Mouse (Mus musculus) MEL (cell line): Measurements from ENCODE around the gene Macrod2. TPM values are rescaled to one million over a fixed set of nuclear protein-coding genes. Genes with fewer than 3 reads are reported as not detected.

ENCODE experiments used
- DNase-seq: peaks from one replicate; pipeline ENCODE4 v3.0.0; 2011; ENCODE audit warnings: low read depth, low spot score
- H3K27ac ChIP-seq: 2 replicates; pipeline ENCODE4 v1.5.1; 2012; ENCODE audit warnings: low read depth, mild to moderate bottlenecking, control low read depth, low read length, moderate library complexity; ENCODE audit not compliant: control insufficient read depth
- H3K27me3 ChIP-seq, 2 experiments: fragments of 150-350 bp in 1 of 2; sonication (generic) in 1 of 2; 2 replicates each; pipeline ENCODE4 v1.6.1; 2012; ENCODE audit warnings: low read length in 2 of 2, mild to moderate bottlenecking in 2 of 2, improper control_type of control experiment in 1 of 2, moderate library complexity in 1 of 2; ENCODE audit not compliant: insufficient read depth in 2 of 2, control insufficient read depth in 1 of 2
- H3K36me3 ChIP-seq, 2 experiments: 2 replicates each; pipeline ENCODE4 v1.6.1; 2012 to 2014; ENCODE audit warnings: low read length in 2 of 2, improper control_type of control experiment in 1 of 2, inconsistent platforms in 1 of 2, mild to moderate bottlenecking in 1 of 2; ENCODE audit not compliant: insufficient read depth in 2 of 2, control insufficient read depth in 1 of 2
- H3K4me1 ChIP-seq, 2 experiments: fragments of 150-350 bp in 1 of 2; sonication (generic) in 1 of 2; 2 replicates each; pipeline ENCODE4 v1.6.1; 2012; ENCODE audit warnings: low read length in 2 of 2, improper control_type of control experiment in 1 of 2, mild to moderate bottlenecking in 1 of 2; ENCODE audit not compliant: insufficient read depth in 2 of 2, control insufficient read depth in 1 of 2
- H3K4me3 ChIP-seq, 2 experiments: fragments of 150-350 bp in 1 of 2; sonication (generic) in 1 of 2; 2 replicates each; pipeline ENCODE4 v1.5.1; 2012; ENCODE audit warnings: low read depth in 2 of 2, low read length in 2 of 2, mild to moderate bottlenecking in 2 of 2, moderate library complexity in 2 of 2, control low read depth in 1 of 2, improper control_type of control experiment in 1 of 2; ENCODE audit not compliant: control insufficient read depth in 1 of 2, insufficient read depth in 1 of 2
- H3K79me2 ChIP-seq: 2 replicates; pipeline ENCODE4 v1.6.1; 2012; ENCODE audit warnings: mild to moderate bottlenecking, low read length, moderate library complexity; ENCODE audit not compliant: control insufficient read depth, poor library complexity, insufficient read depth
- H3K9ac ChIP-seq: 2 replicates; pipeline ENCODE4 v1.6.1; 2012; ENCODE audit warnings: low read depth, mild to moderate bottlenecking, control low read depth, low read length, moderate library complexity; ENCODE audit not compliant: control insufficient read depth, poor library complexity, severe bottlenecking
- H3K9me3 ChIP-seq: fragments of 150-350 bp; sonication (generic); replicated peaks from 2 replicates; pipeline ENCODE4 v1.6.1; 2012; ENCODE audit warnings: mild to moderate bottlenecking, low read length, improper control_type of control experiment, moderate library complexity; ENCODE audit not compliant: insufficient read depth
- BHLHE40 ChIP-seq: IDR thresholded peaks from 2 replicates; pipeline ENCODE4 v1.6.1; 2012; ENCODE audit warnings: low read depth, mild to moderate bottlenecking, inconsistent platforms, low read length, improper control_type of control experiment, borderline replicate concordance
- CHD1 ChIP-seq: IDR thresholded peaks from 2 replicates; pipeline ENCODE4 v1.6.1; 2012; ENCODE audit warnings: low read depth, mild to moderate bottlenecking, inconsistent platforms, low read length, improper control_type of control experiment
- CHD2 ChIP-seq: IDR thresholded peaks from 2 replicates; pipeline ENCODE4 v1.6.1; 2011; ENCODE audit warnings: low read length, improper control_type of control experiment
- ETS1 ChIP-seq: IDR thresholded peaks from 2 replicates; pipeline ENCODE4 v1.6.1; 2012; ENCODE audit warnings: low read depth, mild to moderate bottlenecking, inconsistent platforms, low read length, improper control_type of control experiment, moderate library complexity
- GATA1 ChIP-seq: IDR thresholded peaks from 2 replicates; pipeline ENCODE4 v1.6.1; 2011; ENCODE audit warnings: low read depth, low read length, improper control_type of control experiment
- HCFC1 ChIP-seq: IDR thresholded peaks from 2 replicates; pipeline ENCODE4 v1.6.1; 2012; ENCODE audit warnings: low read depth, mild to moderate bottlenecking, inconsistent platforms, low read length, improper control_type of control experiment, moderate library complexity
- JUND ChIP-seq: IDR thresholded peaks from 2 replicates; pipeline ENCODE4 v1.6.1; 2011; ENCODE audit warnings: low read depth, mild to moderate bottlenecking, improper control_type of control experiment, low read length
- KAT2A ChIP-seq: conservative IDR thresholded peaks from 2 replicates; pipeline ENCODE4 v1.6.1; 2012; ENCODE audit warnings: low read depth, low read length, improper control_type of control experiment, inconsistent platforms
- MAFK ChIP-seq: IDR thresholded peaks from 2 replicates; pipeline ENCODE4 v1.6.1; 2011; ENCODE audit warnings: low read depth, mild to moderate bottlenecking, low read length, improper control_type of control experiment, borderline replicate concordance
- MAX ChIP-seq: IDR thresholded peaks from 2 replicates; pipeline ENCODE4 v1.6.1; 2011; ENCODE audit warnings: low read length, improper control_type of control experiment
- MAZ ChIP-seq: IDR thresholded peaks from 2 replicates; pipeline ENCODE4 v1.6.1; 2012; ENCODE audit warnings: low read depth, mild to moderate bottlenecking, inconsistent platforms, low read length, improper control_type of control experiment
- NELFE ChIP-seq: IDR thresholded peaks from 2 replicates; pipeline ENCODE4 v1.6.1; 2011; ENCODE audit warnings: low read depth, low read length, improper control_type of control experiment
- SMC3 ChIP-seq: IDR thresholded peaks from 2 replicates; pipeline ENCODE4 v1.6.1; 2011; ENCODE audit warnings: low read depth, low read length, improper control_type of control experiment
- TAL1 ChIP-seq: IDR thresholded peaks from 2 replicates; pipeline ENCODE4 v1.6.1; 2012; ENCODE audit warnings: mild to moderate bottlenecking, inconsistent platforms, low read length, moderate library complexity, mixed read lengths
- TCF12 ChIP-seq: IDR thresholded peaks from 2 replicates; pipeline ENCODE4 v1.6.1; 2014; ENCODE audit warnings: low read depth, mild to moderate bottlenecking, inconsistent platforms, low read length, improper control_type of control experiment, moderate library complexity
- UBTF ChIP-seq: IDR thresholded peaks from 2 replicates; pipeline ENCODE4 v1.6.1; 2012; ENCODE audit warnings: low read depth, mild to moderate bottlenecking, inconsistent platforms, low read length, improper control_type of control experiment, moderate library complexity, borderline replicate concordance; ENCODE audit not compliant: insufficient read depth
- USF1 ChIP-seq: IDR thresholded peaks from 2 replicates; pipeline ENCODE4 v1.6.1; 2014; ENCODE audit warnings: low read depth, mild to moderate bottlenecking, inconsistent platforms, low read length, improper control_type of control experiment, moderate library complexity
- ZKSCAN1 ChIP-seq: IDR thresholded peaks from 2 replicates; pipeline ENCODE4 v1.6.1; 2012; ENCODE audit warnings: low read depth, mild to moderate bottlenecking, inconsistent platforms, low read length, improper control_type of control experiment, moderate library complexity
- polyA plus RNA-seq, 2 experiments: library from polyadenylated mRNA; stranded (reverse) in 1 of 2; unstranded in 1 of 2; fragments of >175 nt in 1 of 2; fragments of >200 nt in 1 of 2; gene quantifications; 2 replicates each; pipeline versions ENCODE4 v1.2.1 to v1.2.4; 2012; ENCODE audit warnings: low replicate concordance in 2 of 2, low read depth in 1 of 2; ENCODE audit not compliant: insufficient read length in 2 of 2, insufficient read depth in 1 of 2, missing spikeins in 1 of 2
- total RNA-seq: library from RNA; depleted of rRNA; stranded (reverse); fragments of 300-350 nt; gene quantifications from 2 replicates; pipeline ENCODE4 v1.2.3, GENCODE M21; 2012

Macrod2 gene
- total and polyA plus RNA-seq, 3 experiments, result not detected

DNA sequence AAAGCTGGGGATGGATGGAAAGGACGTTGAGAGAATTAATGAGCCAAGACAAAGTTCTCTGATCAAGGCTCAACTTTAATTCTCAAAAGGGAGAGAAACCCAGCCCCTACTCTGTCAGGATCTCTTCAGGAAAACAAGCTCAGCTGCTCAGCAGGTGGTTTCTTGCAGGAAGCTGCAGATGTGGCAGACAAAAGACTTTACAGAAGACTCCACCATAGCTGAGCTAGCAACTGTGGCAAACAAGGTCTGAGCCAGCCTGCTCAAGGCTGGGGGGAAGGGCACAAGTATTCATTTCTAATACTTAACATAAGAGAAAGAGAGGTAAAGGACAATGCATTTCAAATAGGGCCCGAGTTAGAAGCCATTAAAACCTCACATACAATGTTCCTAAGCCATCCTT, 1013.7 kb downstream of the Macrod2 start:
- Histone ChIP-seq H3K4me1 (no peaks in the 10 kb centered on the region), H3K36me3 (no peaks in the 10 kb centered on the region), H3K27me3 (no peaks in the 10 kb centered on the region), H3K79me2 (no peaks in the 10 kb centered on the region), H3K9ac (no peak overlapping the region), H3K27ac (no peak overlapping the region), H3K4me3 (no peak overlapping the region), H3K9me3 (no peaks in the 10 kb centered on the region)
- TF ChIP-seq TCF12 (no peak), KAT2A (no peak), UBTF (no peak), HCFC1 (no peak), JUND (no peak), MAX (no peak), CHD2 (no peak)
- no peak for DNase-seq

- DNase-seq, result no peak
- Histone ChIP-seq H3K27ac (no peak overlapping the region), H3K9me3 (no peaks in the 10 kb centered on the region), H3K36me3 (no peaks in the 10 kb centered on the region), H3K27me3 (no peaks in the 10 kb centered on the region), H3K4me1 (no peaks in the 10 kb centered on the region), H3K4me3 (no peak overlapping the region), H3K9ac (no peak overlapping the region), H3K79me2 (no peaks in the 10 kb centered on the region)
- no peak for TF ChIP-seq TCF12
- TF ChIP-seq USF1, result no peak
- no peak for TF ChIP-seq UBTF
- no peak for TF ChIP-seq JUND
- no peak for TF ChIP-seq MAFK
- no peak for TF ChIP-seq NELFE
- no peak for TF ChIP-seq ZKSCAN1
- TF ChIP-seq GATA1, result no peak
Observed at GRCm38 (mm10) chr2:141416436-141416835, 1021.3 kb downstream of the Macrod2 start.

- Histone ChIP-seq H3K27ac (no peak overlapping the region), H3K4me1 (no peaks in the 10 kb centered on the region), H3K9me3 (no peaks in the 10 kb centered on the region), H3K79me2 (no peaks in the 10 kb centered on the region), H3K9ac (no peak overlapping the region), H3K4me3 (no peak overlapping the region), H3K27me3 (no peaks in the 10 kb centered on the region), H3K36me3 (no peaks in the 10 kb centered on the region)
- no peak for DNase-seq
- TF ChIP-seq ETS1, result no peak
- TF ChIP-seq KAT2A, result no peak
- no peak for TF ChIP-seq BHLHE40
- TF ChIP-seq CHD1, result no peak
- no peak for TF ChIP-seq SMC3
- no peak for TF ChIP-seq UBTF
- TF ChIP-seq GATA1, result no peak
- no peak for TF ChIP-seq TAL1
- TF ChIP-seq MAZ, result no peak
- TF ChIP-seq MAFK, result no peak
- TF ChIP-seq MAX, result no peak
Observed at GRCm38 (mm10) chr2:141416855-141417544, 1021.9 kb downstream of the Macrod2 start.
